Mouse (Mus musculus) testis, postnatal 14 days (tissue): ENCODE results near the gene Mif4gd.

Source experiments
- DNase-seq: peaks from one replicate; pipeline ENCODE4 v3.0.0; 2021; ENCODE audit warnings: low spot score

The Mif4gd gene

DNA sequence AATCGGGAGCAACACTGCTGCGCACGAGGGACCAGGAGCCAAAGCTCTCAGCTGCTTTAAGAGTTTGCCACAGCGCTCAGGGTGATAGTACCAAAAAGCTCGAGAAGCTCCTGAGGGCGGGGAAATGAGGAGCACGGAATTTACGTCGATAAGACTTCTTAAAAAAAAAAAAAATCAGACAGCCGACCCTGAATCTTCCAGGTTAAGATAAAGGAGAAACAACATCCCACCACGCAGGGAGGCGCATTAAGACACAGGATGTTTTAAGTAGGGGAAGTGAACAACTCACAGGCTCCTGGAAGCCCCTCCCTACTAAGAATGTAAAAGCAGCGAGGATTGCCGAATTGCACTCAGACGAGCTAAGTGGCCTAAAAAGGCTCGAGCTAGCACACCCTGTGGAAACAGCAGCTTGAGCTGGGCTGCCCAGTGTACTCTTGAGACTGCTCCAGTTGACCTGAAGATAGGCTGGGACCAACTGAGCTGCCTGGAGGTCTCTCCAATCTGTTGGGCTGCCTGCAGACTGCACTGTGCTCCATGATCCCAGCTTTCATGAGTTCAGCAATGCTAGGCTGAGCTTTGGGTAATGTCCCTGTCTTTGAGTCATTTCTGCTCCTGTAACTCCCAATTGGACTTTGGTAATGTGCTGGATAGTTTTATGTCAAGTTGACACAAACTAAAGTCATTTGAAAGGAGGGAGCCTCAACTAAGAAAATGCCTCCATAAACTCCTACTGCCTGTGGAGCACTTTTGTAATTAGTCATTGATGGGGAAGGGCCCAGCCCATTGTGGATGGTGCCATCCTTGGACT, 573 bp upstream of the Mif4gd start:
- DNase-seq, result no peak

DNA sequence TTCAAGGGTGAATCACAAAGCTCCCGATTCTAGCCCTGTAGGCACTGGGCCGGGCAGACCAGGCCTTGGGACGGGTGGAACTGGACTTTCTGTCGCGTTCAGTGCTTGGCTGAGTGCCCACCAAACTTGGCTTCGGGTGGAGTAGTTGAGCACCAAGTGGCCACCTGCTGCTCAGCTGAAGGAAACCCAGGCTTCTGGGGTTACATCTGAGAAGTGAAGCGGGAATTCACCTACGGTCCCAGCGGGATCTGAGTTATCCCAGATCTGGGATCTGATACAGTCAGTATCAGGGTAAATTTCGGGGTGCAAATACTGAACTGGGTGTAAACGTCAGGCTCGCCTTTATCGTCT, 735 bp downstream of the Mif4gd start:
- peak; percentile 83 for DNase-seq

DNA sequence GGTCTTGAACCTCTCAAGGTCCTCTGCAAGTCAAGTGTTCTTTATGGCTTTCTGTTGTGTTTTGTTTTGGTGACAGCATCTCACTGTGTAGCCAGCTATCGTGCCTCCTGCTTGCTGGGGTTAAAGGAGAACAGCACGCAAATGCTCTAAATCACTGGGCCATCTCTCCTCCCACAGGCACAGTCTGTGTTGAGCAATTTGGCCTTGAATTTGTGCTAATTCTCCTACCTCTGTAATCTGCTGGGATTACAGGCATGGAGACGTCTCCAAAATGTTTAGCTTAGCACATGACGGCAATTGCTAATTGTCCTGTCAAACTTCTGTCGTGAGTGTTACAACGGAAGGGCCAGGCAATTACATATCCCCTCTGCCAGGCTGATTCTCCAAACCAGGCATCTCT, 1.6 kb downstream of the Mif4gd start:
- DNase-seq, result peak; percentile 63

DNA sequence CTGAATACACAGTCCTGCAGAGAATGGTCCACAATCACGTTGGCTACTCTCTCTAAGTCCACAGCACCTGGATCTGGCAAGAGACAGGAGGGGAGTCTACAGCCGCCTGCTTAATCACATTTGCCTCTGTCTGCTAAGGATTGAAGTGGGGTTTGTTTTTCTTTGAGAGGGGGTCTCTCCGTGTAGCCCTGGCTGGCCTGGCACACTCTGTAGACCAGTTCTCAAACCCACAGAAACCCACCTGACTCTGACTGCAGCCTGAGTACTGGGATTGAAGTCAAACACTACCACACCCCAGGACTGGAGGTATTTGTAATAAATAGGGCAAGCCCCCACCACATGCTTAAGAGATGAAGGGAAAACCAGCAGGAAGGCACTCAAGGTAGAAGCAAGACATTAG, 3.2 kb downstream of the Mif4gd start:
- no peak for DNase-seq

DNA sequence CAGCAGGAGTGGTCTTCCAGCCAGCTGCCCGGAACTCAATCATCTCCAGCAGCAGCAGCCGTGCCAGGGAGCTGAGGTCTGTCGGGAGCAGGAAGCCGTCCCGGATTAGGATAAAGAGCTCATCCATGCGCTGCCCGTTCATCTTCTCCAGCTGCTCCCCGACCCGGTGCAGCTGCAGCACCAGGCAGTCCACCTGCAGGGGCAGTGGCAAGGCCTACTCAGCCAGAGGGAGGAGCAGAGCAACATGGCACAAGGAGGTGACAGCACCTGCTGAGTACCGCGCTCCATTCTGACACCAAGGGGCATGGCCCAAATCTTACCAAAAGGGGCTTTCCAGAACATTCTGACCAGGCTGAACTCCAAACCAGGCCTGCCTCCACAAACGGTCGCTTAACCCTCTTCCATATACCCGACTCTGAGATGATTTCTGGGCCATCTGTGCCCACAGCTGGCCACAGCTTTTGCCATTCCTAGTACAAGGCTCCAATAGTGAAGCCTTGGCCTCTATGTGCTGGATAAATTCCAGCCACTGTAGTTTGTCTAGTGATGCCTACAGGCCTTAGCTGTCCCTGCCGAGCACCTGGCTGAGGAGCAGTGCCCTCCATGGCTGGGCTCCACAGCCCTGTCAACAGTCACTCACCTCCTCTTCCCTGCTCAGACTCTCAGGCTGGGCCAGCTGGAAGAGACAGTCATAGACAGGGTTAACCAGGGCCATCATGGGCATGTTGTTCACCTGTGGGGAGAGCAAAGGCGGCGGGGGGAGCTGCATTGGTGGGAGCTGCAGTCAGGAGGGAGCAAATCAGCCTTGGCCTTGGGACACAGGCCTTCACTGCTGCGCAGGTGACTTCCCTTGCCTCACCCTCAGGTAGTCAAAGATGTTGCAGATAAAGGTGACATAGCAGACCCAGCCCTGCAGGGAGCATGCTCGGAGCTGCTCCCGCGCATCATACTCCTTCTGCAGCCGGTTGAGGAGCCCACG, 4.1 kb downstream of the Mif4gd start:
- DNase-seq, result no peak

DNA sequence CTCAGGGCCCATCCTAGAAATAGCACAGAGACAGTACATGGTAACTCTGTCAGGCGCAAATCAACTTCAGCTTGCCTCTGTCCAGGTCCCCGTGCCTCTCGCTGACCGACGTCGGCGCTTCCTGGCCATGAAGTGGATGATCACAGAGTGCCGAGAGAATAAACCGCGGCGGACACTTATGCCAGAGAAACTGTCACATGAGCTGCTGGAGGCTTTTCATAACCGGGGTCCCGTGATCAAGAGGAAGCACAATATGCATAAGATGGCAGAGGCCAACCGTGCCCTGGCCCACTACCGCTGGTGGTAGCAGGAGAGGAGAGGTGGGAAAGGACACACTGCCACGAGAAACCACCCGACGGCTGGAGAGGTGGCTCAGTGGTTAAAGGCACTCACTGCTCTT, 6.0 kb downstream of the Mif4gd start:
- no peak for DNase-seq

DNA sequence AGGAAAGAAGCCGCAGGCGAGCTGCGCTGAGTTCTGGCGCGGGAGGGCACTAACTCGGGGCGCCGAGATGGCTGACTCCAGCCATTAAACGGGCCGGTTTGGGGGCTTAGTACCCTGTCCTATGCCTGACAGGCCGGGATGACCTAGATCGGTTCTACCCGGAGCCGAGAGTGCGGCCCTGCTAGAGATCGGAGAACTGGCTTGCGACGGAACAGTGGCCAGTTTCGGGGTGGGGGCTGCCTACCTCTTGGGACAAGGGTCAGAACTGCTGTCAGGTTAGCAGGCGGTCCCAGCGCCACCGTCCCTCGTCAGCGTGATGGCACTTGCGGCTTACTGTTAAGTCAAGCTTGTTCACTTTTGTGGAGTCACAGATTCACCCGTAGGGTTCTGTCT, 8.5 kb downstream of the Mif4gd start:
- no peak for DNase-seq

DNA sequence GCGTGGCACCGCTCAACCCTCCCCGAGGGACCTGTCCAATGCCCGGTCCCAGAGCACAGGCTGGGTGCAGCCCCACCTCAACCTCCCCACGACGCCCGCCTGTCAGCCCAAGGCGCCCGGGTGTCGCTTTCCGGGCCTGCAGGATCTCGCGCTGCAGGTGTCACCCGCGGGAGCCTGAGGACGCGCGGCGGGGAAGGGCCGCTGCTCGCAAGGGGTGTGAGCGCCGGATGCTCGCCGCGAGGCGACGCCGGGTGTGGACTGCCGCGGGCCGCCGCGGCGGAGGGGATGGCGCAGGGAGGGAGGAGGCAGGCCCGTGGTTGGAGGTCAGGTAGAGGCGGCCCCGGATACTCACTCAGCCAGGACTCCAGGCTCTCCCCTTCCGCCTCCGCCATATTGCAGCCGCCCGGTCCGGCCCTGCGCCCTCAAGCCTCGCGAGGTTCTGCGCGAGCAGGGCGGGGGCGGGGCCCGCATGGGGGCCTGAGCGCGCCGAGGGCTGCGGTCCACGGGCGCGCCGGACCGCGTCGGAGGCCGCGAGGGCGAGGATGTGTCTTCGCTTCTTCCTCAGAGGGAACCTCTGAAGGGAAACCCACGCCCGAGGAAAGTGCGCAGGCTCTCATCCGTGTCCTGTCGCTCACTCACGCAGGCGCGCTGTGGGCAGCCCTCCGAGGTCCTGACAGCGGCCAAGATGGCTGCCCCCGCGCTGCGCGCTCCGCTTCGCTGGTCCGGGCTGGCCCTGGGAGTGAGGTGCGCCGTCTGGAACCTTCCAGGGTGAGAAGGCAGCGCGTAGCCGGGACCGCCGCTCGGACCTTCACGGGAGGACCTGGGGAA, 9.1 kb downstream of the Mif4gd start, which contains the start of the genes Mrps7 and Gga3:
Gene Mrps7, plus strand, starts transcription at position 450 of the 828 bp plus-strand sequence.
Gene Gga3, minus strand, starts transcription at position 576 of the 828 bp plus-strand sequence.
- DNase-seq, result peak; percentile 90

DNA sequence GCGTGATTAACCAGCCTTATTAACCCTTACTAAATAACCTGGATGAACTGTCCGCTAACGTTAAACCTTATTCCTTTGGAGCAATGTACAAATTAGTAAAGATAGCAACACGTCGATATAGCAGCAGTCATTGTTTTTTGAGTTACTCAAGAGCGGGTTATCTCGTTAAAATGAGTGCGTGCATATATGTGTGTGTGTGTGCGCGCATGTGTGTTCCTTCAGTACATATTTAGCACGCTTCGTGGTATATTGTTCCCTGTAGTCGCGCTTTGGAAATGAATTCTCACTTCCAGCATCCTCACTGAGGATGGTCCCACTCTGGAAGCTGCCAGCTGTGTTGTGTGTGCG, 9.7 kb downstream of the Mif4gd start:
- DNase-seq, result no peak

DNA sequence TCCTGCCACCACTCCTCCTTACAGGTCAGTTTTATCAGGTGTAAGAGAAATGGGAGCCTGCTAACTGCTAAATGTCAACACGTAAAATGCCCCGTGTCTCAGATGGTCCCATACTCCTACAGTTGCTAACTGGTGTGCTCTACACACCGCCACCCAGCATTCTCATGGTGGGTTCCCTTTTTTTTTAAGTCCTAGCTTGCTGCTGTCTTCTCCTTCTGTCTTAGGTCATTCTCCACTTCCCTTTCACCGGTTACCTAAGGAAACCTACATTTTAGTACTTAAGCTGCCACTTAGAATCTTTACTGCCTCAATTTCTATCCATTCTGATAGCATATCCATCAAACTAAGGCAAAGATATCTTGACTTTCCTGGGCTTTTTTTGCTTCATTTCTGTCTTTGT, 11.6 kb downstream of the Mif4gd start:
- DNase-seq, result no peak

DNA sequence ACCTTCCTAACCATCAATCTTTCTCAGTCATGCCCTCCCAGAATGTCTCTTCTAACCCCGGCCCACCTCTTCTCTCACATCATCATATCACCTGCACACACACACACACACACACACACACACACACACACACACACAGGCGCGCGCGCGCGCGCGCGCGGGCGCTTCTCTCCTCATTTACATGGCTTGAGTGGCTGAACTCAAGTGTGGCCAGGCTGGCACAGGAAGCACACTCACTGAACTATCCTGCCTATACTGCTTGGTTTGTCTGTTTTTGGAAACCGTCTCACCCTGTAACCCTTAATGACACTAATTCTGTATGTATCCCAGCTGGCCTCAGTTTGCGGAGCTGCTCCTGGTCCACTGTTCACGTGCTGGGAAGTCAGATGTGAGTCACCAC, 12.0 kb downstream of the Mif4gd start:
- DNase-seq, result no peak

DNA sequence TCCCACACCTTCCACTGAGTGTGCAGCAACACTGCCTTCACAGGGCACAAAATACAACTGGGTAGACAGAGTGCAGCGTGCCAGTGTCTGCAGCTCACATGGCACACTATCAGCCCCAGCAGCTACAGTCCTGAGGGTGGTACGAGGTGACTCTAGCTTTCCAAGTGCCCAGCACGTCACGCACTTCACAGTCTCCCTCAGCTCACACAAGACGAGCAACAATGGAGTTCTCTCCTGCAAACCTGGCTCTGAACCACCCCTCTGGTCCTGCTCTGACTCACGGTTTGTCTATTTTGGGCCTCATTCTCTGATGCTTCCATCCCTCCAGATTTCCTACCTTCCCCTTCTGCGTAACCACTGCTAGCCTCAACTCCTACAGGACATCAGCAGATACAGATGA, 13.0 kb downstream of the Mif4gd start:
- no peak for DNase-seq

DNA sequence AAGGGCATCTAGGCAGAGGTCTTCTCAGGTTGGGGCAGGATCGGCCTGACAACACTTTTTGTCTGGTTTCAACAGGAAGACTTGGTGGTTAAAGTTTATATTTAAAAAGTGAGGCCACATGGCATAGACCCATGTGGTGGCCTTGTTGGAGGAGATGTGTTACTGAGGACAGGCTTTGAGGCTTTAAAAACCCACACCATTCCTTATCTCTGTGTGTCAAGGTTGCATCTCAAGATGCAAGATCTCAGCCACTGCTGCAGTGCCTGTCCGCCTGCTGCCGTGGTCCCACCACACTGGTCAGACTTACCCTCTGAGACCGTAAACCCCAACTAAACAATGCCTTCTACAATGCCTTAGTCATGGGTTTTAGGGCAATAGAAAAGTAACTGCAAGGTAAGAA, 14.5 kb downstream of the Mif4gd start:
- no peak for DNase-seq

DNA sequence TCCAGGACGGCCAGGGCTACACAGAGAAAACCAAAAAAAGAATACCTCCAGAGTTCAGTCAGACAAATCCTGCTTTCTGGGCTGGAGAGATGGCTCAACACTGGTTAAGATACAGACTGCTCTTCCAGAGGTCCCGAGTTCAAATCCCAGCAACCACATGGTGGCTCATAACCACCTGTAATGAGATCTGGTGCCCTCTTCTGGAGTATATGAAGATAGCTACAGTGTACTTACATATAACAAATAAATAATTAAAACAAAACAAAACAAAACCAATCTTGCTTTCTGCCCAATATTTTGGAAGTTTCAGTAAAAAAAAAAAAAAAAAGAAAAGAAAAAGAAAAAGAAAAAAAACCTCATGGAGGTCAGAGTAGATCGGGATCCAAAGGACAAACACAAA, 17.6 kb downstream of the Mif4gd start:
- DNase-seq, result no peak

DNA sequence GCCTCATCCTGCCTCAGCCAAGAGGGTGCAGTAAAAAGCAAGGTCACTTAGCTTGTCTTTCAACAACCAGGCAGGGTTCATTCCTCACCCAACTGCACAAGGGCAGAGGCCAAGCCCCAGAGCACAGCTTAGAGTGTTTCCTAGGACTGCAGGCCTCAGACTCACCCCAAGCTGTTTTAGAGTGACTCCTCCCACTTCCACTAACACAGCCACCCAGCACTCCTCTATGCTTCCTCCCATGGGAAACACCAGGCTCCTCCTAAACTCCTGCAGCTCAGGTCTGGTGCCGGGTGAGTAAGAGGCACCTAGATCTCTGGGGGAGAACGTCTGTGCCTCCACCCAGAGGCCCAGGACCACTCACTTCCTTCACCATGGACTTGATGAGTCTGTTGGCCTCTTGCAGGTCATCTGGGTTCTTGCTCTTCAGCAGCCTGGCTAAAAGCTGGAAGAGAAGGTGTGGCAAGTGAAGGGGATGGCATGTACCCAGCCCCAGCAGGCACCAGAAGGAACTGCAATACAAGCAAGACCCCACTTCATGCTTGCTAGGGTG, 22.2 kb downstream of the Mif4gd start:
- DNase-seq, result no peak

DNA sequence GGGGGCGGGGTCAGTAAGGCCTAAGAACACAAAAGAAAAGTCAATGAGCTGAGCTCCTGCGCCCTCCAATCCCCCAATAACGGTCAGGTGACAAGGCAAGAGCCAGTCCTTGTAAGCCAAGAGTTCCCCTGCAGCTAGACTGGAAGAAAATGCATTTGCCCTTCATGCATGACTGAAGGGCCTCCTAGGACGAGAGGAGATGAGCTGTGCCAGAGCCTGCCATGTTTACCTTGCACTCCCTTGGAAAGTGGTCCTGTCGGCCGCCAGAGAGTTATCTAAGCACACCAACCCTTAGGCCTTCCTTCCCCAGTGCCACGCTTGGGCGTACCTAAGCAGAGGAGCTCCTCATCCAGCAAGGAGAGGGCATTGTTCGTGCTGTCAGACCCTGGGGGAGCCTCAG, 24.8 kb downstream of the Mif4gd start:
- no peak for DNase-seq

DNA sequence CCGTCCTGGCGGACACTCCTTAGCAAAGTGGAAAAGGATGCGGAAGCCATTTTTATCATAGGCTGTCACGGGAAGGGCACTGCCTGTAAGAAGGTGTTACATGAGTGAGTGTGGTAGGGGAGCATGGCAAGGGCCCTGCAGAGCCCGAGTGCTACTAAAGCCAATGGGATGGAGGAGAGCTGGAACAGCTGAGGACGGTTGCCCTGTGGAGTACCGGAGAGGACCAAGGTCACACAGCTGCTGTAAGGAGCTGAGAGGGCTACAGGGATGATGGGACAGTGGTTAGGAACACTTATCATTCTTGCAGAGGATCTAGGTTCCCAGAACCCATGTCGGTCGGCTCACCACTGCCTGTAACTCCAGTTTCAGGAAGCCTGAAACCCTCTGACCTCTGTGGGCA, 26.4 kb downstream of the Mif4gd start:
- DNase-seq, result no peak

DNA sequence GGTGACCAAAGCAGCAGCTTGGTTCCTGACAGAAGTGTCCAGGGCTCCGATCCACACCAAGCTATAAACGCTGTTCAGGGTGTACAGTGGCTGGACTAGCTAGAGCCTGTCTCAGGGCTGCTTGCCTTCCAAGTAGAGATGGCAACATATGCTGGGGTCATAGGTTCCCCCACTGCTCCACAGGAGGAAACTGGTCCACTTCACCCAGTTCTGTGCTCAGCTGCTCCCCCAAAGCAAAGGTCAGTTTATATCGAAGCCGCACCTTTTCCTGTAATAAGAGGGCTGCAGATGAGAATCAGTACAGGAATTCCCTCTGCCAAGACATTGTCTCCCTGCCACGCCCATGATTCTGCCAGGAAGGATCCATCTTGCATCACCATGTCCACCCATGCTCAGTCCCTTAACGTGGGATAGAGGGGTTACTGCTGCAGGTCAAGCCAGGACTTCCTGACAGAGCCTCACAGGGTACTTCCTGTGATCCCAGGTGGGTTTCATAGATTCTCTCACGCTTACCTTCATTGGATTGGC, 27.1 kb downstream of the Mif4gd start:
- no peak for DNase-seq

DNA sequence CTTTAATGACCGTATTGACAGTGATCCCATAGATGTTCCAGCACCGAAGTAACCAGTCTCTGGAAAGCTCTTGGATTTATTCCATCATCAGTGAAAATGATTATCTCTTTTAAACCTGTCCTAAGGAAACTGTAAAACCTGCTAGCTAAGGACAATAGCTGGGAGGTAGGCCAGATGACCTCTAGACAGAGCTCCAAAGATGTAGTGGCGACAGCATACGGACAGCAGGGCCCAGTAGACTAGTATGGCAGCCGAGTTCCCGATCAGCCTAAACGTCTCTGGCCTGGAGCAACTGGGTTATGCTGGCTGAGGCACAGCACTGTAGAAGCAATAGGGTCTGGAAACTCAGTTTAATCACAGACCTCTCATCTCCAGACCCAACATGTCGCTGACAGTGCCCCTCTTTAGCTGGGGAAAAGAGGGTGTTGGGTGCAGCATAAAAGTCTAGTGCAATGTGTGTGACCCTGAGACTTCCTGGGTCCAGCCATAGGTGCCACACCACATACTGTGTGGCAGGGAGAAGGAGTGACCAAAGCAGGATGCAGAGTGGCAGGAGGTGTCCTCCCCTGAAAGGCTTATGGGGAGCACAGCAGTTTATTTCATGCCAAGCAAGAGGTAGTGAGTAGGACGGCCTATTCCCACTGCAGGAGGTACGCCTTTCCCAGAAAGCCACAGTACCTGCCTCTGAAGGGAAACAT, 28.2 kb downstream of the Mif4gd start:
- no peak for DNase-seq

DNA sequence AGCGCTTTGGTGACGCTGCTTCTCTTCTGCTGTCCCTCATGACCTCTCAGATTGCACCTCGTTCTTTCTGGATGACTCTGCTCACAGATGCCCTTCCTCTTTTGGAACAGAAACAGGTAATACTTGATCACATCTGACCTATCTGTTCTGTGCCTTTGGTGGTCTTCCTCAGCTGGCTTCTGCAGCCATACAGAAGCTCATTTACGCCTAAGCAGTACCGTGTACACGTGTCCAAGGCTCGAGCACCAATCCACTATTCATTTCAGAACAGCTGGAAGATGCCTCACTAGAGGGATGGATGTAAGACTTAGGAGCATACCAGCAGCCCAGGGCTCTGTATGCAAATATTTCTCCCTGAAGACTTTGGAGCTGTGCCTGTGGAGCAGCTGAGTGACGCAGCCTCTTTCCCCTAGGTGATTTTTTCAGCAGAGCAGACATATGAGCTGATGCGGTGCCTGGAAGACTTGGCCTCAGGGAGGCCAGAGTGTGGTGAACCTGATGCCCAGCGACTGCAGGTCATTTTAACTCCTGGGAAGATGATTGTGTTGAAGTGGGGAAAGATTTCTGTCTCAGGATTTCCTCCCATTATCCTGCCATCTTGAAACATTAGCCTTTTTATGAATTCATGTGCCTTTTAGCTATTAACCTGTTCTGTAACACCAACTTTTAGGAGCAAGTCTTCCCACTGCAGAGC, 29.7 kb downstream of the Mif4gd start:
- no peak for DNase-seq

DNA sequence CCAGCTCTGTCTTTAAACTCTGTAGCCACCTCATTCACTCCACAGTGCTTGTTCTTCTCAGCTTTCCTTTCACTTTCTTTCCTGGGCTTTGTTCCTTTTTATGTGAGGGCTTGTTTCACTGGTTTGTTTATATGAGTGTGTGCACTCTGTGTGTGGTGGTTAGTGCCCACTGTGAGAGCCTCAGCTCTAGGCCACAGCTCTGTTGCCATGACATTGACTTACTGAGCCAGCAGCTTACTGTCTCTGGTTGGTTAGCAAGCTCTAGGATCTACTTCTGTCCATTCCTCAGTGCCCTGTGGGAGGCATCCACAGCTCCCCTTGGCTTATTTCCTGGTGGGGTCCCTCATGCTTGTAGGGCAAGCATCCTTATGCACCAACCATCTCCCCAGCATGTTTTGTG, 33.7 kb downstream of the Mif4gd start:
- DNase-seq, result no peak
